Mouse (Mus musculus) CH12.LX (cell line): ENCODE results near the gene Chmp4b. TPM values are rescaled to one million over a fixed set of nuclear protein-coding genes. Genes with fewer than 3 reads are reported as not detected.

Experiments used
- DNase-seq: peaks from one replicate; pipeline ENCODE4 v3.0.0-alpha.2; 2013; ENCODE audit errors: extremely low read depth
- H3K27ac ChIP-seq: 2 replicates; pipeline ENCODE4 v1.5.1; 2012; ENCODE audit warnings: low read depth, mild to moderate bottlenecking, control low read depth, moderate library complexity; ENCODE audit not compliant: insufficient read depth
- H3K27me3 ChIP-seq: replicated peaks from 2 replicates; pipeline ENCODE3; 2012; ENCODE audit warnings: inconsistent platforms
- H3K36me3 ChIP-seq, 2 experiments: replicated peaks in 1 of 2; 2 replicates each; pipeline versions ENCODE3 to v1.6.1; 2012; ENCODE audit warnings: inconsistent platforms in 1 of 2, low read length in 1 of 2, mild to moderate bottlenecking in 1 of 2, mixed read lengths in 1 of 2, moderate library complexity in 1 of 2; ENCODE audit not compliant: control insufficient read depth in 1 of 2, insufficient read depth in 1 of 2
- H3K4me1 ChIP-seq, 2 experiments: 2 replicates each; pipeline ENCODE4 v1.6.1; 2012; ENCODE audit warnings: inconsistent platforms in 1 of 2, moderate library complexity in 1 of 2; ENCODE audit not compliant: insufficient read depth in 2 of 2, control insufficient read depth in 1 of 2
- H3K4me2 ChIP-seq: 2 replicates; pipeline ENCODE4 v1.6.1; 2012; ENCODE audit warnings: low read depth, mild to moderate bottlenecking, control low read depth; ENCODE audit not compliant: poor library complexity, insufficient read depth, severe bottlenecking
- H3K4me3 ChIP-seq, 3 experiments: fragments of 150-350 bp in 1 of 3; sonication (generic) in 1 of 3; replicated peaks in 1 of 3; 2 replicates each; pipeline versions ENCODE3 to v1.5.1; 2011 to 2012; ENCODE audit warnings: low read depth in 2 of 3, low read length in 2 of 3, mild to moderate bottlenecking in 2 of 3, moderate library complexity in 2 of 3, control low read depth in 1 of 3, improper control_type of control experiment in 1 of 3, inconsistent platforms in 1 of 3, mixed read lengths in 1 of 3; ENCODE audit not compliant: poor library complexity in 1 of 3
- H3K79me2 ChIP-seq: replicated peaks from 2 replicates; pipeline ENCODE4 v1.6.1; 2012; ENCODE audit warnings: mild to moderate bottlenecking, moderate library complexity; ENCODE audit not compliant: control insufficient read depth, poor library complexity, insufficient read depth, severe bottlenecking; ENCODE audit errors: extremely low read depth
- H3K9ac ChIP-seq: 2 replicates; pipeline ENCODE4 v1.6.1; 2012; ENCODE audit warnings: low read depth, mild to moderate bottlenecking, control low read depth, moderate library complexity; ENCODE audit not compliant: insufficient read depth
- H3K9me3 ChIP-seq: replicated peaks from 2 replicates; pipeline ENCODE3; 2012; ENCODE audit warnings: low read length, inconsistent platforms, mixed read lengths
- BHLHE40 ChIP-seq: IDR thresholded peaks from 2 replicates; pipeline ENCODE4 v1.6.1; 2011; ENCODE audit warnings: mild to moderate bottlenecking, low read depth, low read length, improper control_type of control experiment
- E2F4 ChIP-seq: IDR thresholded peaks from 2 replicates; pipeline ENCODE4 v1.6.1; 2011; ENCODE audit warnings: low read depth, low read length, improper control_type of control experiment; ENCODE audit not compliant: insufficient replicate concordance
- ELF1 ChIP-seq: IDR thresholded peaks from 2 replicates; pipeline ENCODE4 v1.6.1; 2014; ENCODE audit warnings: low read depth, mild to moderate bottlenecking, inconsistent platforms, low read length, improper control_type of control experiment
- ETS1 ChIP-seq: conservative IDR thresholded peaks from 2 replicates; pipeline ENCODE4 v1.6.1; 2012; ENCODE audit warnings: low read depth, mild to moderate bottlenecking, inconsistent platforms, low read length, improper control_type of control experiment, moderate library complexity
- GABPA ChIP-seq: IDR thresholded peaks from 2 replicates; pipeline ENCODE4 v1.6.1; 2012; ENCODE audit warnings: low read depth, low read length, improper control_type of control experiment, inconsistent platforms; ENCODE audit not compliant: insufficient replicate concordance
- IRF4 ChIP-seq: IDR thresholded peaks from 2 replicates; pipeline ENCODE4 v1.6.1; 2014; ENCODE audit warnings: low read depth, mild to moderate bottlenecking, inconsistent platforms, low read length, improper control_type of control experiment
- JUND ChIP-seq: conservative IDR thresholded peaks from 2 replicates; pipeline ENCODE4 v1.6.1; 2011; ENCODE audit warnings: low read depth, low read length, improper control_type of control experiment
- KAT2A ChIP-seq: IDR thresholded peaks from 2 replicates; pipeline ENCODE4 v1.6.1; 2012; ENCODE audit warnings: low read length, improper control_type of control experiment, inconsistent platforms; ENCODE audit not compliant: insufficient replicate concordance
- MEF2A ChIP-seq: IDR thresholded peaks from 2 replicates; pipeline ENCODE4 v1.6.1; 2014; ENCODE audit warnings: low read depth, mild to moderate bottlenecking, inconsistent platforms, low read length, improper control_type of control experiment, borderline replicate concordance
- MXI1 ChIP-seq: IDR thresholded peaks from 2 replicates; pipeline ENCODE4 v1.6.1; 2011; ENCODE audit warnings: mild to moderate bottlenecking, low read depth, low read length, improper control_type of control experiment
- MYC ChIP-seq: IDR thresholded peaks from 2 replicates; pipeline ENCODE4 v1.6.1; 2011; ENCODE audit warnings: low read depth, mild to moderate bottlenecking, improper control_type of control experiment, low read length
- PAX5 ChIP-seq: IDR thresholded peaks from 2 replicates; pipeline ENCODE4 v1.6.1; 2012; ENCODE audit warnings: low read length, inconsistent platforms, mixed read lengths
- POLR2A ChIP-seq: IDR thresholded peaks from 2 replicates; pipeline ENCODE4 v1.6.1; 2011; ENCODE audit warnings: low read depth, mild to moderate bottlenecking, improper control_type of control experiment, low read length
- POLR2AphosphoS2 ChIP-seq: IDR thresholded peaks from 2 replicates; pipeline ENCODE4 v1.6.1; 2011; ENCODE audit warnings: low read depth, low read length, improper control_type of control experiment
- RAD21 ChIP-seq: IDR thresholded peaks from 2 replicates; pipeline ENCODE4 v1.6.1; 2011; ENCODE audit warnings: low read depth, mild to moderate bottlenecking, low read length, improper control_type of control experiment, moderate library complexity
- SIN3A ChIP-seq: IDR thresholded peaks from 2 replicates; pipeline ENCODE4 v1.6.1; 2012; ENCODE audit warnings: low read length, improper control_type of control experiment, inconsistent platforms
- UBTF ChIP-seq: IDR thresholded peaks from 2 replicates; pipeline ENCODE4 v1.6.1; 2012; ENCODE audit warnings: low read depth, mild to moderate bottlenecking, inconsistent platforms, low read length, improper control_type of control experiment, moderate library complexity
- ZC3H11A ChIP-seq: IDR thresholded peaks from 2 replicates; pipeline ENCODE4 v1.6.1; 2012; ENCODE audit warnings: low read depth, mild to moderate bottlenecking, inconsistent platforms, low read length, improper control_type of control experiment
- ZNF384 ChIP-seq: IDR thresholded peaks from 2 replicates; pipeline ENCODE4 v1.6.1; 2012; ENCODE audit warnings: low read depth, low read length, improper control_type of control experiment, inconsistent platforms
- dilution Hi-C: fragments of 300-500 bp; cut with MboI; formaldehyde crosslinking; loops from 2 replicates; pipeline ENCODE4 v1.14.3; 2020; ENCODE audit warnings: low sequenced_read_pairs; ENCODE audit not compliant: extremely low pct_unique_long_range_greater_than_20kb, extremely low pct_ligation_motif_present
- in situ Hi-C: fragments of 300-500 bp; cut with MboI; formaldehyde crosslinking; loops from 3 replicates; pipeline ENCODE4 v1.14.3; 2019; ENCODE audit warnings: low sequenced_read_pairs, low pct_ligation_motif_present, low pct_unique_long_range_greater_than_20kb, mixed read lengths
- polyA plus RNA-seq: library from polyadenylated mRNA; unstranded; fragments of >175 nt; gene quantifications from 2 replicates; pipeline ENCODE4 v1.2.1, GENCODE M21; 2012; ENCODE audit warnings: low read depth; ENCODE audit not compliant: insufficient read length
- total RNA-seq, 2 experiments: library from RNA; depleted of rRNA; stranded (reverse); fragments of 300-350 nt in 1 of 2; fragments of >200 nt in 1 of 2; gene quantifications; 2 replicates each; pipeline ENCODE4 v1.2.3; 2012 to 2014

The Chmp4b gene
- total and polyA plus RNA-seq, 3 experiments = 105 to 152 (median 113) TPM

- peaks cover 1% of the 10 kb centered on the region for H3K27me3 ChIP-seq
- TF ChIP-seq PAX5 (no peak), MXI1 (no peak), UBTF (no peak), SIN3A (no peak), IRF4 (no peak), RAD21 (no peak), ZC3H11A (no peak), POLR2A (no peak), ZNF384 (no peak), BHLHE40 (no peak)
- H3K4me3 ChIP-seq = no peak overlapping the region
- dilution Hi-C loops (no loop called here), in situ Hi-C loops (no loop called here)
- H3K9ac ChIP-seq = no peak overlapping the region
- peaks cover 14 to 24% of the 10 kb centered on the region in 2 experiments for H3K36me3 ChIP-seq
- H3K4me1 ChIP-seq = peaks cover 0 to 20% of the 10 kb centered on the region in 2 experiments; a peak in 2 of 4 replicates
- no peak overlapping the region for H3K27ac ChIP-seq
- no peaks in the 10 kb centered on the region for H3K9me3 ChIP-seq
- no peak overlapping the region for H3K4me2 ChIP-seq
- no peaks in the 10 kb centered on the region for H3K79me2 ChIP-seq
- no peak for DNase-seq
These were observed 47.9 kb downstream of the Chmp4b start for GRCm38 (mm10) chr2:154699360-154699759.

DNA sequence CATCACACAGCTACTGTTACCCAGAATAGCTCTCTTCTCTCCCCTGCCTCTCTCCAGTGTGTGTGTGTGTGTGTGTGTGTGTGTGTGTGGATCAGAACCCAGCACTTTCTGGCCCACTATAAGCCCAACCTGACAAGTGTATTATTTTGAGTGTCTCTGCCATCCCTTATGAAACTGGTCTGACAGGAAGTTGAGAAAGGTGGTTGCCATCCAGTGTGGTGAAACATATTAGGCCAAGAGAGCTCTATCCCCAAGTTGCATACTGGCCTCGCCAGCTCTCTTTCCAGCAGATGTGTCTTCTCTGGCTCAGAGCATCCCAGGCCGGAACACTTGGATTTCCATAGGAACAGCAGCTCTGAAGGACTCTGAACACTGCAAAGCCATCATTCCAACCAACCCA is 48.7 kb downstream of the Chmp4b start:
- peaks cover 1% of the 10 kb centered on the region for H3K27me3 ChIP-seq
- TF ChIP-seq POLR2AphosphoS2 (no peak), MYC (no peak), POLR2A (no peak), GABPA (no peak), ETS1 (no peak), JUND (no peak), ELF1 (no peak), MEF2A (no peak), KAT2A (no peak), E2F4 (no peak)
- no peak for DNase-seq
- no peaks in the 10 kb centered on the region for H3K9me3 ChIP-seq
- no peak overlapping the region for H3K9ac ChIP-seq
- no peaks in the 10 kb centered on the region for H3K79me2 ChIP-seq
- in situ Hi-C loops (no loop called here), dilution Hi-C loops (no loop called here)
- H3K4me3 ChIP-seq = no peak overlapping the region
- H3K4me1 ChIP-seq = peaks cover 0 to 20% of the 10 kb centered on the region in 2 experiments; a peak in 2 of 4 replicates
- peaks cover 7 to 16% of the 10 kb centered on the region in 2 experiments for H3K36me3 ChIP-seq
- H3K27ac ChIP-seq = no peak overlapping the region
- no peak overlapping the region for H3K4me2 ChIP-seq
